ENCODE assay signal across 10 mouse cellular contexts in the genomic region with DNA sequence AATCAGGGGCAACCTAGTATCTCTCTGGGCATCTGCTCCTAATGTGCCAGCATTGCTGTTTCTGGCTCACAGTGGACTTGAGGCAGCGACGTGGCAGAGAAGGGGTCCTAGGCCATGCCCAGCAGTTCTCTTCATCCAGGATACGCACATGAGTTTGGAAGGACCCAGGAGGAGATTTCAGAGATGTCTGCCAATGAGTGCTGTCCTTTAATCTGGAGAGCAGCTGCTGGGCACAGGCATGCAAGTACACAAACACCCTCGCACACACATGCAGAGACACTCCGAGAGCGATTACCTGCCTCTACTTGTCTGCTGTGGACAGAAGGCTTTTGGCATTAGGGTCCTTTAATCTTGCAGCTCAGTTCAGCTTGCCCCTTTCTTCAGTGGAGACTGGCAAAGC. TPM values are rescaled to one million over a fixed set of nuclear protein-coding genes. Genes with fewer than 3 reads are reported as not detected.
DNase-seq lines count a peak whose midpoint lies in the region; ATAC-seq lines count a peak whose summit lies in the region.
"Had no signal": no experiment of that assay in that cellular context is flagged by ENCODE, and none has a peak within 500 bp of the region (broad histone marks: within the 10 kb centered on the region; RNA-seq: fewer than 3 reads in every experiment).

A gene (plus strand): TSS at position 343 of the 400 bp plus-strand sequence.

- DNase-seq in kidney, adult 11 months = no peak
- no peak for DNase-seq in adrenal gland, postnatal 14 days
- peak; percentile 38 to 60 for DNase-seq in heart, adult 18-20 months
- DNase-seq in thymus, postnatal 36 days = no peak
- DNase-seq in layer of hippocampus, adult 11-12 months (ENCODE audit: low spot score) = no peak
- no peak for DNase-seq in left cerebral cortex, adult 9 months (ENCODE audit: low spot score in 2 of 2)
- DNase-seq: cerebellum, postnatal 10 days; left cerebral cortex, postnatal 4 days had no signal

- no peak for ATAC-seq in kidney, embryonic 14.5 days (ENCODE audit: low FRiP score, low TSS enrichment)
- ATAC-seq in limb, embryonic 12.5 days (ENCODE audit: insufficient number of reproducible peaks, insufficient read depth, low FRiP score, low TSS enrichment, low read depth) = no peak

- H3K36me3 ChIP-seq in kidney, embryonic 14.5 days (ENCODE audit: control insufficient read depth, insufficient read depth, low read length) = no peaks in the 10 kb centered on the region
- no peaks in the 10 kb centered on the region for H3K36me3 ChIP-seq in limb, embryonic 12.5 days

- H3K4me3 ChIP-seq in kidney, embryonic 14.5 days (ENCODE audit: low read length) = no peak within 1 kb of the TSS
- H3K4me3 ChIP-seq in limb, embryonic 12.5 days (replicated peaks) = no peak within 1 kb of the TSS

- WGBS in kidney, embryonic 14.5 days = 87% methylated on average over 6 of the region's 6 CpGs
- WGBS in limb, embryonic 12.5 days = 75% methylated on average over 6 of the region's 6 CpGs

- H3K27me3 ChIP-seq in kidney, embryonic 14.5 days (ENCODE audit: control insufficient read depth, insufficient read depth, low read length) = no peaks in the 10 kb centered on the region
- no peaks in the 10 kb centered on the region for H3K27me3 ChIP-seq in limb, embryonic 12.5 days

- H3K4me2 ChIP-seq in kidney, embryonic 14.5 days (replicated peaks; ENCODE audit: low read depth, low read length) = no peak within 1 kb of the TSS
- no peak within 1 kb of the TSS for H3K4me2 ChIP-seq in limb, embryonic 12.5 days

- no peaks in the 10 kb centered on the region for H3K4me1 ChIP-seq in kidney, embryonic 14.5 days (ENCODE audit: control insufficient read depth, insufficient read depth, low read length)
- peaks cover 28% of the 10 kb centered on the region for H3K4me1 ChIP-seq in limb, embryonic 12.5 days (replicated peaks)

- no peak within 1 kb of the TSS for H3K9ac ChIP-seq in kidney, embryonic 14.5 days (ENCODE audit: low read depth, low read length)
- no peak within 1 kb of the TSS for H3K9ac ChIP-seq in limb, embryonic 12.5 days (replicated peaks)

- no peak within 1 kb of the TSS for H3K27ac ChIP-seq in kidney, embryonic 14.5 days (ENCODE audit: low read depth, low read length)
- peak within 1 kb of the TSS; percentile 41; the same call in 1 of the 2 replicates for H3K27ac ChIP-seq in limb, embryonic 12.5 days

- no peaks in the 10 kb centered on the region for H3K9me3 ChIP-seq in kidney, embryonic 14.5 days (ENCODE audit: control insufficient read depth, low read length)
- no peaks in the 10 kb centered on the region for H3K9me3 ChIP-seq in limb, embryonic 12.5 days

RNA-seq across cellular contexts. Expression of the gene that starts here (rescaled TPM):
- polyA plus RNA-seq in kidney, embryonic 14.5 days (2014; fragmentation: Nextera tagmentation; extraction: Ambion mirVana) = 16.3 and 21.1 TPM in 2 replicates
- total RNA-seq in adrenal gland, postnatal 14 days (2021) = 20.6 and 26.5 TPM in 2 replicates
- 10 to 100 TPM; 26.0 to 34.6 TPM for total RNA-seq in heart, adult 18-20 months (2021)
- polyA plus RNA-seq in limb, embryonic 12.5 days (2016; fragmentation: Nextera tagmentation; extraction: Ambion mirVana) = 25.5 and 30.4 TPM in 2 replicates

Comparison
In these comparisons a context has a peak if more than half of its experiments do, and no peak if none do; other contexts are left out.
1. DNase-seq: peak in heart, adult 18-20 months (2 of 2); none in kidney, adult 11 months (single experiment), adrenal gland, postnatal 14 days (single experiment), thymus, postnatal 36 days (0 of 2), layer of hippocampus, adult 11-12 months (single experiment) and left cerebral cortex, adult 9 months (0 of 2).